Mouse (Mus musculus): ENCODE measurements around the gene Jade3. TPM values are rescaled to one million over a fixed set of nuclear protein-coding genes. Genes with fewer than 3 reads are reported as not detected.

Jade3 gene
- polyA plus RNA-seq, 1 experiment = 1.3 TPM

DNA sequence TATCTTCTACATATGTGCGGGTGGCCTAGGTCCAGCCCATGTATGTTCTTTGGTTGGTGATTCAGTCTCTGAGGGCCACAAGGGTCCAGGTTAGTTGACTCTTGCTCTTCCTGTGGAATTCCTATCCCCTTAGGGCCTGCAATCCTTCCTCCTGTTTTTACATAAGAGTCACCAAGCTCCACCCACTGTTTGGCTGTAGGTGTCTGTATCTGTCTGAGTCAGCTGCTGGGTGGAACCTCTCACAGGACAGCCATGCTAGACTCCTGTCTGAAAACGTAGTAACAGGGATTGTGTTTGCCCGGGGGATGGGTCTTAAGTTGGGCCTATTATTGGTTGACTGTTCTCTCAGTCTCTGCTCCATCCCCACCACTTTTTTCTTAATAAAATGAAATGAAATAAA lies 13.3 kb upstream of the Jade3 start:
- TF ChIP-seq POLR2A (IDR thresholded peaks at IDR 0.05; ENCODE audit: borderline replicate concordance, extremely low read depth, low read depth, low read length) = no peak
- TF ChIP-seq CTCF (IDR thresholded peaks at IDR 0.05; ENCODE audit: insufficient read depth, low read length) = no peak
- WGBS = 80% methylated on average over 3 of the region's 3 CpGs
- Histone ChIP-seq H3K4me3 (replicated peaks; ENCODE audit: extremely low read depth, low read depth, low read length) (no peak overlapping the region), H3K4me1 (ENCODE audit: control insufficient read depth, insufficient read depth, low read length) (no peaks in the 10 kb centered on the region)
- no peak for DNase-seq

DNA sequence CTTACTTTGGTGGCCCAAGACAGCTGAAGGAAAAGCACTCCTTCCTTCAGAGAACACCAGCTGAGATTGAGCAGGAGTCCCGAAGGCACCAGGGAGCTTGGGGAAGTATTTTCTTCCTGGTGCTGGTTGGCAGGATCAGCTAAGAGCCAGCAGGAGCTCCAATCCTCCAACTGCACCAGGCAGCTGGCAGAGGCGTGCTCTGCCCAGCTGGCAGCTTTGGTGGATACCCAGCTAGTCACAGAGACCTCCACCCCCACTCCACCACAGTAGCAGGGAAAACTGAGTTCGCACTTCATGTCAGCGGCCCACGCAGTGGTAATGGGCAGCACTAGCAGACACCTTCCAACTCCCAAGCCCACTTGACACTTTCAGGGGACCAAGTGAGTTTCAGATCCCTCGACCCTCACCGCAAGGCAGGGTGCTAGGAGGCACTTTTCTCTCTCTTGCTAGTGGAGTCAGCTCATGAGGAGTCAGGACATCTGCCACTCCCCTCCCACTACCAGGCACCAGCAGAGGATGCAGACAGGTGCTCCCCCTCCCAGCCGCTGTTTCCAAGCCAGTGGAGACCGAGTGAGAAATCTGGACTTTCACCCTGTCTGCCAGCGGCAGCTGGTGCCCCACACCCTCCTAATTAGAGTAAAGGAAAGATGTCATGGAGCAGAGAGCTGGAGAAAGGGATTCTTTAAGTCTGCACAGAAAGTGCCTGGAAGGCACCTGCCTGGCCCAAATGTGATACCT lies 10.4 kb upstream of the Jade3 start:
- H3K4me1 ChIP-seq (ENCODE audit: control insufficient read depth, insufficient read depth, low read length) = no peaks in the 10 kb centered on the region
- WGBS = 59% methylated on average over 10 of the region's 10 CpGs
- no peak for DNase-seq
- no peak overlapping the region for H3K4me3 ChIP-seq (replicated peaks; ENCODE audit: extremely low read depth, low read depth, low read length)
- no peak for TF ChIP-seq CTCF (IDR thresholded peaks at IDR 0.05; ENCODE audit: insufficient read depth, low read length)
- no peak for TF ChIP-seq POLR2A (IDR thresholded peaks at IDR 0.05; ENCODE audit: borderline replicate concordance, extremely low read depth, low read depth, low read length)

DNA sequence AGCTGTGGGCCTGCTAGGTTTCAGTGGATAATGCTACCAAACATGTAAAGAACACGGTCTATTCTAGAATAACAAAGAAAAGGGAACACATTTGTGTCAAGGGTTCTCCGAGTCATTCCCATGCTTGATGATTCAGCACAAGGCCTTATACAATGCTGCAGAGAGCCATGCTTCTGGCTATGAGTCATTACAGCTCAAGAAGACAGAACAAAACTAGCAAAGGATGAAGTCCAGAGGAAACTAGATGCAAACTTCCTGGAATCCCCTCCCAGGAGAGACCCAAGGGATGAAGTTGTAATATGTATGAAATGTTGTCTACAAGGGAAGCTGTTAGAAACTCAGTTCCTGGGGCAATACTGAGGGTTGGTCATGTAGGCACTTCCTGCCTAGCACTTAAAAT lies 7.0 kb upstream of the Jade3 start:
- DNase-seq = no peak
- TF ChIP-seq POLR2A (IDR thresholded peaks at IDR 0.05; ENCODE audit: borderline replicate concordance, extremely low read depth, low read depth, low read length) (no peak), CTCF (IDR thresholded peaks at IDR 0.05; ENCODE audit: insufficient read depth, low read length) (no peak)
- Histone ChIP-seq H3K4me1 (ENCODE audit: control insufficient read depth, insufficient read depth, low read length) (no peaks in the 10 kb centered on the region), H3K4me3 (replicated peaks; ENCODE audit: extremely low read depth, low read depth, low read length) (no peak overlapping the region)
- 73% methylated on average over 2 of the region's 2 CpGs for WGBS

GRCm38 (mm10) chrX:20419536-20419935 lies 6.0 kb upstream of the Jade3 start:
- 74% methylated on average over 4 of the region's 4 CpGs for WGBS
- Histone ChIP-seq H3K4me3 (replicated peaks; ENCODE audit: extremely low read depth, low read depth, low read length) (no peak overlapping the region), H3K4me1 (ENCODE audit: control insufficient read depth, insufficient read depth, low read length) (no peaks in the 10 kb centered on the region)
- no peak for DNase-seq
- TF ChIP-seq CTCF (IDR thresholded peaks at IDR 0.05; ENCODE audit: insufficient read depth, low read length) = no peak
- no peak for TF ChIP-seq POLR2A (IDR thresholded peaks at IDR 0.05; ENCODE audit: borderline replicate concordance, extremely low read depth, low read depth, low read length)

DNA sequence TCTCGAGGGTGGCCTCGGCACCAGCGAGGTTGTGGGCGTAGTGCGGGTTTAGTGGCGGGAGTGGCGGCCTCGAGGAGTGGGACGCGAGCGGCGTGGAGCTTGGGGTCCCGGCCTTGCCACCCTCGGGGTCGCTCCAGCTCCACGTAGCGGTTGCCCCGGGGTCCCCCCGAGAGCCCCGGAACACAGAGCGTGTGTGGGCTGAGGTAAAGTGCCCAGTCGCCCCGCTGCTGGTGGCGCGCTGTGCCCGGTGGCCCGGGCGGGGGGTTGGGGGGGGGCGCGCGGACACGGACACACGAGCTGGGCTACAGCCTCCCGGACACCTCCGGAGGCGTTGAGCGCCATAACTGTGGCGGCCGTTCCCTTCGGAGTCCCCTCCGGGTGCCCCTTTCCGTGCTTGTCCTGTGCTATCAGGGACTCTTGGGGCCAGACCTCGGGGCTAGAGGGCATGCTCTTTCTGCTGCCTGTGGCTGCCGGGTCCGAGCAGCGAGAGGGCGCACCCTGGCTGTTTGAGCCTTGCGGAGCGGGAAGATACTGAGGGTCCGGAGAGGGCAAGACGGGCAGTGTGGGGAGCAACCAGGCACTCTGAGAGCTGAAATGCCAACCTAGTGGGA lies 456 bp downstream of the Jade3 start:
- peak; percentile 30 for DNase-seq
- Histone ChIP-seq H3K4me3 (replicated peaks; ENCODE audit: extremely low read depth, low read depth, low read length) (peak overlapping the region; percentile 80), H3K4me1 (ENCODE audit: control insufficient read depth, insufficient read depth, low read length) (no peaks in the 10 kb centered on the region)
- no peak for TF ChIP-seq CTCF (IDR thresholded peaks at IDR 0.05; ENCODE audit: insufficient read depth, low read length)
- TF ChIP-seq POLR2A (IDR thresholded peaks at IDR 0.05; ENCODE audit: borderline replicate concordance, extremely low read depth, low read depth, low read length) = no peak
- 22% methylated on average over 51 of the region's 51 CpGs for WGBS

DNA sequence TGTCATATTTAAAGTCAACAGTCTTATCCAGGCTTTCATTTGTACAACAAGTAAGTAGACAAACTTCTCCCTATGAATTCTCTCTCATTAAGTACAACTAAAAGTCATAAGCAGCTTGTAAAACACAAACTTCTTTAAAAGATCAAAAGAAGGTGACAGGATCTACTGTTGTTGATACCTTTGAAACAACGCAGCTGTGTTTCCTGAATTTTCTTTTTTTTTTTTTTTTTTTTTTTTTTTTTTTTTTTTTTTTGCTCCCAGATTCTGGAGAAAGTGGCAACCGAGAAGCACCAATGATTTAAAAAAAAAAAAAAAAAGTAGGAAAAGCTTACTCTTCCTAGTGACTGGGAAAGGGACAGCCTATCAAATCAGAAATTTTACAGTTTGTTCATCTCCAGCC lies 57.7 kb downstream of the Jade3 start:
- no peak for DNase-seq
- WGBS = 39% methylated on average over 2 of the region's 2 CpGs
- Histone ChIP-seq H3K4me1 (ENCODE audit: control insufficient read depth, insufficient read depth, low read length) (no peaks in the 10 kb centered on the region), H3K4me3 (replicated peaks; ENCODE audit: extremely low read depth, low read depth, low read length) (no peak overlapping the region)
- TF ChIP-seq POLR2A (IDR thresholded peaks at IDR 0.05; ENCODE audit: borderline replicate concordance, extremely low read depth, low read depth, low read length) (no peak), CTCF (IDR thresholded peaks at IDR 0.05; ENCODE audit: insufficient read depth, low read length) (no peak)

- 64% methylated on average over 3 of the region's 3 CpGs for WGBS
- no peak overlapping the region for H3K4me3 ChIP-seq (replicated peaks; ENCODE audit: extremely low read depth, low read depth, low read length)
- TF ChIP-seq POLR2A (IDR thresholded peaks at IDR 0.05; ENCODE audit: borderline replicate concordance, extremely low read depth, low read depth, low read length) (no peak), CTCF (IDR thresholded peaks at IDR 0.05; ENCODE audit: insufficient read depth, low read length) (no peak)
- H3K4me1 ChIP-seq (ENCODE audit: control insufficient read depth, insufficient read depth, low read length) = no peaks in the 10 kb centered on the region
- DNase-seq = no peak
Measured at GRCm38 (mm10) chrX:20497682-20498081, 72.2 kb downstream of the Jade3 start.

- DNase-seq = no peak
- H3K4me1 ChIP-seq (ENCODE audit: control insufficient read depth, insufficient read depth, low read length) = no peaks in the 10 kb centered on the region
- 76% methylated on average over 7 of the region's 7 CpGs for WGBS
- H3K4me3 ChIP-seq (replicated peaks; ENCODE audit: extremely low read depth, low read depth, low read length) = no peak overlapping the region
- TF ChIP-seq CTCF (IDR thresholded peaks at IDR 0.05; ENCODE audit: insufficient read depth, low read length) (no peak), POLR2A (IDR thresholded peaks at IDR 0.05; ENCODE audit: borderline replicate concordance, extremely low read depth, low read depth, low read length) (no peak)
Measured at GRCm38 (mm10) chrX:20520290-20520939, 94.9 kb downstream of the Jade3 start.

GRCm38 (mm10) chrX:20521578-20521977 lies 96.1 kb downstream of the Jade3 start:
- H3K4me3 ChIP-seq (replicated peaks; ENCODE audit: extremely low read depth, low read depth, low read length) = no peak overlapping the region
- TF ChIP-seq POLR2A (IDR thresholded peaks at IDR 0.05; ENCODE audit: borderline replicate concordance, extremely low read depth, low read depth, low read length) (no peak), CTCF (IDR thresholded peaks at IDR 0.05; ENCODE audit: insufficient read depth, low read length) (no peak)
- H3K4me1 ChIP-seq (ENCODE audit: control insufficient read depth, insufficient read depth, low read length) = no peaks in the 10 kb centered on the region
- no peak for DNase-seq
